Mouse (Mus musculus) testis, adult 2 months (tissue): ENCODE data around the gene Spns3. TPM values are rescaled to one million over a fixed set of nuclear protein-coding genes. Genes with fewer than 3 reads are reported as not detected.
"Not testable (repeated sequence)": the region's sequence is repeated elsewhere in the genome, so short reads cannot be mapped to it uniquely, and the experiment has no call there.

ENCODE experiments used
- H3K27ac ChIP-seq: fragments of 200-500 bp; 2 replicates; pipeline ENCODE4 v1.5.1; 2012; ENCODE audit warnings: low read depth, low read length; ENCODE audit not compliant: control insufficient read depth, insufficient read depth
- H3K27me3 ChIP-seq: fragments of 200-500 bp; 2 replicates; pipeline ENCODE4 v1.6.1; 2012; ENCODE audit warnings: mild to moderate bottlenecking, low read length, moderate library complexity; ENCODE audit not compliant: control insufficient read depth, insufficient read depth
- H3K36me3 ChIP-seq: fragments of 200-500 bp; 2 replicates; pipeline ENCODE4 v1.6.1; 2012; ENCODE audit warnings: mild to moderate bottlenecking, low read length; ENCODE audit not compliant: control insufficient read depth, insufficient read depth
- H3K4me1 ChIP-seq: fragments of 200-500 bp; 2 replicates; pipeline ENCODE4 v1.6.1; 2012; ENCODE audit warnings: low read length; ENCODE audit not compliant: control insufficient read depth, insufficient read depth
- H3K4me3 ChIP-seq: fragments of 200-500 bp; 2 replicates; pipeline ENCODE4 v1.5.1; 2012; ENCODE audit warnings: low read depth, mild to moderate bottlenecking, low read length, moderate library complexity, mixed read lengths; ENCODE audit not compliant: control insufficient read depth
- CTCF ChIP-seq: fragments of 200-500 bp; IDR thresholded peaks from 2 replicates; pipeline ENCODE4 v1.5.1; 2012; ENCODE audit warnings: low read depth, mild to moderate bottlenecking, inconsistent platforms, low read length, moderate library complexity; ENCODE audit not compliant: control insufficient read depth, insufficient read depth, insufficient replicate concordance
- POLR2A ChIP-seq: fragments of 200-500 bp; IDR thresholded peaks from 2 replicates; pipeline ENCODE4 v1.6.1; 2012; ENCODE audit warnings: low read depth, mild to moderate bottlenecking, inconsistent platforms, low read length, moderate library complexity; ENCODE audit not compliant: control insufficient read depth
- polyA plus RNA-seq: library from polyadenylated mRNA; depleted of rRNA; stranded (reverse); fragments of >200 nt; gene quantifications from 2 replicates; pipeline ENCODE4 v1.2.3, GENCODE M21; 2012

Gene Spns3
- polyA plus RNA-seq, 1 experiment, result 1.6 TPM

- Histone ChIP-seq H3K4me1 (no peaks in the 10 kb centered on the region), H3K27me3 (no peaks in the 10 kb centered on the region), H3K4me3 (no peak overlapping the region), H3K27ac (no peak overlapping the region), H3K36me3 (no peaks in the 10 kb centered on the region)
- TF ChIP-seq CTCF, result no peak
- TF ChIP-seq POLR2A, result no peak
Observed at GRCm38 (mm10) chr11:72551531-72552105, 1.3 kb upstream of the Spns3 start.

- no peaks in the 10 kb centered on the region for H3K4me1 ChIP-seq
Observed at GRCm38 (mm10) chr11:72547181-72547580, 3.1 kb downstream of the Spns3 start.

GRCm38 (mm10) chr11:72544716-72545115, 5.6 kb downstream of the Spns3 start:
- Histone ChIP-seq H3K4me1 (no peaks in the 10 kb centered on the region), H3K4me3 (no peak overlapping the region), H3K36me3 (no peaks in the 10 kb centered on the region), H3K27ac (no peak overlapping the region), H3K27me3 (no peaks in the 10 kb centered on the region)
- TF ChIP-seq CTCF (no peak), POLR2A (no peak)

More at GRCm38 (mm10) chr11:72547181-72547580, 3.1 kb downstream of the Spns3 start:
- H3K36me3 ChIP-seq, result no peaks in the 10 kb centered on the region
- TF ChIP-seq POLR2A (no peak), CTCF (no peak)
- H3K27me3 ChIP-seq, result no peaks in the 10 kb centered on the region
- H3K27ac ChIP-seq, result no peak overlapping the region
- H3K4me3 ChIP-seq, result no peak overlapping the region

- not testable (repeated sequence) for H3K27me3 ChIP-seq, H3K36me3 ChIP-seq, H3K4me1 ChIP-seq, H3K27ac ChIP-seq, H3K4me3 ChIP-seq
Observed at GRCm38 (mm10) chr11:72543692-72544091, 6.6 kb downstream of the Spns3 start.

- no peak for TF ChIP-seq POLR2A
- TF ChIP-seq CTCF, result no peak
- no peaks in the 10 kb centered on the region for H3K4me1 ChIP-seq
- no peak overlapping the region for H3K4me3 ChIP-seq
- no peak overlapping the region for H3K27ac ChIP-seq
- H3K36me3 ChIP-seq, result no peaks in the 10 kb centered on the region
- H3K27me3 ChIP-seq, result no peaks in the 10 kb centered on the region
Observed at GRCm38 (mm10) chr11:72542586-72542985, 7.7 kb downstream of the Spns3 start.

- Histone ChIP-seq H3K4me3 (no peak overlapping the region), H3K4me1 (no peaks in the 10 kb centered on the region), H3K36me3 (no peaks in the 10 kb centered on the region), H3K27me3 (no peaks in the 10 kb centered on the region), H3K27ac (no peak overlapping the region)
- TF ChIP-seq POLR2A (no peak), CTCF (no peak)
Observed at GRCm38 (mm10) chr11:72541928-72542327, 8.4 kb downstream of the Spns3 start.

GRCm38 (mm10) chr11:72540437-72540836, 9.9 kb downstream of the Spns3 start:
- no peaks in the 10 kb centered on the region for H3K36me3 ChIP-seq
- H3K27ac ChIP-seq, result no peak overlapping the region
- H3K4me1 ChIP-seq, result no peaks in the 10 kb centered on the region
- TF ChIP-seq POLR2A (no peak), CTCF (no peak)
- H3K4me3 ChIP-seq, result no peak overlapping the region
- H3K27me3 ChIP-seq, result no peaks in the 10 kb centered on the region

- no peak overlapping the region for H3K4me3 ChIP-seq
- no peaks in the 10 kb centered on the region for H3K36me3 ChIP-seq
- H3K4me1 ChIP-seq, result no peaks in the 10 kb centered on the region
- H3K27ac ChIP-seq, result no peak overlapping the region
- no peak for TF ChIP-seq POLR2A
- no peak for TF ChIP-seq CTCF
- H3K27me3 ChIP-seq, result no peaks in the 10 kb centered on the region
Observed at GRCm38 (mm10) chr11:72538811-72539210, 11.5 kb downstream of the Spns3 start.
